Mouse (Mus musculus) megakaryocyte, embryonic 14.5 days (primary cell): ENCODE measurements around the gene Gja5.
"Not testable (repeated sequence)": the region's sequence is repeated elsewhere in the genome, so short reads cannot be mapped to it uniquely, and the experiment has no call there.

Source experiments
- FLI1 ChIP-seq: IDR thresholded peaks from 2 replicates; pipeline ENCODE4 v1.6.1; 2012; ENCODE audit warnings: low read length, inconsistent platforms, mixed read lengths
- GATA1 ChIP-seq: IDR thresholded peaks from 3 replicates; pipeline ENCODE4 v1.6.1; 2012; ENCODE audit warnings: mixed read lengths, low read length, inconsistent platforms, borderline replicate concordance

DNA sequence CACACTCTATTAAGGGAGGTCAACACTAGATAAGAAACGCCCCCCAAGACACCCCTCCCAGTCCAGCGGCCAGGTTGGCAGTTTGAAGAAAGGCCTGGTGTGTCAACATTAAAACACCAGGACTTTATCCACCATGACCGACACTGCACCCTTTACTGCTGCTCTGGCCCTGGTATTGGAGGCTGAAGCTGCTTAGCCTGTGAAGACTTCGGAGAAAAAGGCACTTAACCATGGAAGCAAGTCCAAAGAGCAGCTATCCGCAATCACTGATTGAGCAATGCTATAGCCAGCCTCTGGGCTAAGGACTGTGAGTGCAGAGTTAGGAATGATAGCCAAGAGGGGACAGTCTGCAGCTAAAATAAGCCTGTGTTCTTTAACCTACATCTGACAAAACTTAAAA lies 167.9 kb downstream of the Gja5 start:
- TF ChIP-seq GATA1, FLI1: not testable (repeated sequence)
